Mouse (Mus musculus) layer of hippocampus, postnatal 36 days (tissue): ENCODE measurements around the gene Skiv2l. TPM values are rescaled to one million over a fixed set of nuclear protein-coding genes. Genes with fewer than 3 reads are reported as not detected.
A peak's percentile ranks its signal among the peaks of the same experiment; 100 is the strongest.
"Not testable (repeated sequence)": the region's sequence is repeated elsewhere in the genome, so short reads cannot be mapped to it uniquely, and the experiment has no call there.

Experiments used
- DNase-seq, 2 experiments: peaks; one replicate each; pipeline ENCODE4 v3.0.0; 2022
- total RNA-seq, 2 experiments: library from RNA; stranded (reverse); gene quantifications; 2 replicates each; pipeline ENCODE4 v1.2.3; 2021

Gene Skiv2l
- total RNA-seq, 2 experiments from 2014 or later, result 69.5 to 72.4 TPM

DNA sequence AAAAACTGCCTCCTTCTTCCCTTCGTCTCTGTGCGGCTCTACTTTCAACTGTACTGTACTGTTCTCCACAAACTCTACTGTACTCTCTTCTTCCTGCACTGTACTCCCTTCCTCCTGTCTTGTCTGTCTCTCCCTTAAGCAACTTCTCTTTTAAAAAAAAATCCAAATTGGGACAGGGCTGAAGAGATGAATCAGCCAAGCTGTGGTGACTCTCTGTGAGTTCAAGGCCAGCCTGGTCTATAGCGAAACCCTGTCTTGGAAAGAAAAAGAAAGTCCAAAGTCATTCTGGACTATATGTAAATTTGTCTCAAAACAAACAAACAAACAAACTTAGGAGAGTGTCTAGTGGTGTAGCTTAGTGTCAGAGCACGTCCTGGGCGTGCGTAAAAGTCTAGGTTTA lies 24.3 kb upstream of the Skiv2l start:
- no peak for DNase-seq

DNA sequence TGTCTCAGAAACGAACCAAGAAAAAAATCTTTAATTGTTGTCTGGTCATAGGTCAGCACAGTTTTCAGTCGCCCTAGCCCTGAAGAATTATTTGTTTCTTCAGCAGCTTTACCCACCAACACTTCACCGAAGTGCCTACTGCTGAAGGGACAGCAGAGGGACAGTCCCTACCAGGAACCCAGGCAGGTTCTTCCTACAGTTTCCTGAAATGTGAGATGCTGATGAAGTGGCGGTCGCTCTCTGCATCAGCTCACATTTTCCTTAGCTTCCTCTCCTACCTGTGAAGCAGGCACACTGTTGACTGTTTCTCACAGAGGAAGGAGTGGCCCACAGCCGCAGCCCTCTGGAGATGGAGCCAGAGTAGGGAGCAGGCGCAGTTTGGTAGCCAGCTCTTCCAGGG lies 16.0 kb upstream of the Skiv2l start:
- DNase-seq, result no peak

GRCm38 (mm10) chr17:34862416-34863081 lies 12.5 kb upstream of the Skiv2l start, which contains the start of gene Cfb:
Gene Cfb (minus strand): TSS chr17:34862518.
- DNase-seq, result no peak

DNA sequence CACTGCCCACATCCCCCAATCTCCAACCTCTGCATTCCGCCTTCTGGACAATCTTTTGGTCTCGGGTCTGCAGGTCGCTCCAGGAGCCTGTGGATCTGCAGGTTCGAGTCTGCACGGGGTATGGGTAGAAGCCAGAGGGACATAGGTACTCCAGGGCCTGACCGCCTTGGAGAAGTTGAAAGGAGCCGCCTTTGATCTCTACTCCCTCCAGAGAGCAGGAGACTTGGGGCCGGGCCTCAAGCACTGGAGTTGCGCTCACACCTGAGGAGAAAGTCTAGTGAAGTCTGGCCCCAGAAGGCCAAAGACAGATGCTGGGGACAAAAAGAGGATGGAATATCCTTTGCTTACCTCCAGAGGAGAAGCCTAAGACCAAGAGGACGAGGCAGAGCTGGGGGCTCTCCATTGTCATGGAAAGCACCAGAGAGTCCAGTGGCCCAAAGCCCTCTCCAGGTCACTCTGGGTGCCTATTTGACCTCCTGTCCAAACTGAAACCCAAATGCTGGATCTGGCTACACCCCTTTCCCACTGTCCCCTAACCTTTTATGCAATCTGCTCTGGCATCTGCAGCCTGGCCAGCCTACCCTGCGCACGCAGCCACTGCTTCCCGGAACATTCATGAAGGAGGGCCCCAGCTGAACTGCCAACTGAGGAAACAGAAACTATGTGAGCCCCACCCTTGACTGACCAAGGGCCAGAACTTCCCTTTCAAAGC lies 11.8 kb upstream of the Skiv2l start:
- DNase-seq, result no peak

GRCm38 (mm10) chr17:34860514-34860913 lies 10.5 kb upstream of the Skiv2l start:
- no peak for DNase-seq

- no peak for DNase-seq
These were observed 8.7 kb upstream of the Skiv2l start for GRCm38 (mm10) chr17:34858670-34859069.

GRCm38 (mm10) chr17:34855825-34856224 lies 5.8 kb upstream of the Skiv2l start:
- DNase-seq, result peak in 1 of 2 experiments; percentile 18

DNA sequence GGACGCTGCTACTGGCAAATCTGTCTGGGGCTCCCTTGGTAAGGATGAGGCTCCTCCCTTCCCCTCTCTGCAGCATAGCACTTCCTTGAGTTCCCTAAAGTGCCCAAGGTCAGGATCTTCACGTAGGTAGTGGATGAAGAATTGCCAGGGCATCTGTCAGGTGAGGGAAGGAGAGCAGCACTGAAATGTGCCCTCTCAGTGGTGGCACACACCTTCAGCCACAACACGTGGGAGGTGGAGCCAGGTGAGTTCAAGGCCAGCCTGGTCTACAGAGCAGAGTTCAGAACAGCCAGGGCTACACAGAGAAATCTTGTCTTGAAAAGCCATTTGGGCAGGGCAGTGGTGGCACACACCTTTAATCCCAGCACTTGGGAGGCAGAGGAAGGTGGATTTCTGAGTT lies 4.8 kb upstream of the Skiv2l start:
- no peak for DNase-seq

DNA sequence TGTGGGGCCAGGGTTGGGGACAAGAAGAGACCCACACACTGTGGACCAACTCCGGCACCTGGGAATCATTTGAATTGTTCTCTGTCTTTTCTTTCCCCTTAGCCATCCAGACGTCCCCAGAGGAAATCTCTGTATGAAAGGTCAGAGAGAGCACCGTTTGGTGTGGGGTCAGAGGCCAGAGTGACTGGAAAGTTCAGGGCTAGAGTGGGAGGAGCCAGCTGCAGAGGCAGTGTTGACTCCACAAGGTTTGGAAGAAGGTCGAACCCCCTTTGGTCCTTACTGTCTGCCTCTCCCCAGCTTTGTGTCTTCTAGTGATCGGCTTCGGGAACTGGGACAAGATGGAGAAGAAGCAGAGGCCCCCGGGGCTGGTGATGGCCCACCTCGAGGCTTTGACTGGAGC lies 3.5 kb upstream of the Skiv2l start:
- no peak for DNase-seq

GRCm38 (mm10) chr17:34850517-34851125 lies 611 bp upstream of the Skiv2l start:
- DNase-seq, result no peak

DNA sequence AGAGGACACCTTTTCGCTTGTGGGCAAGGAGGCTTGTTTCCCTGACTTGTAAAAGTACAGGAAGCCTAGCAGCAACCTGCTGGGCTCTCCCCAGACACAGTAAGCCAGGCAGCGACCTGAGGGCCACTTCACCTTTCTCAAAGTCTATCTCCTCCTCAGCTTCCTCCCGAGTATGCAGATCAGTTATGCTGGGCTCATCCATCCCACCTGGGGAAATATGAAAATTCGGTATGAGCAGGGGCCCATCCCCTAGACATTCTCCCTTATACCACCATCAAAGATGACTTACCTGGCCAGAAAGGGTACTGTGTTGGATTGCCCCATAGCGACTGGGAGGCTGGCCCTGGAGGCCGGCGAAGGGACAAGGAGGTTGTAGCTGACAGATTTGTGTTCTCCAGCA lies 2.4 kb downstream of the Skiv2l start:
- DNase-seq, result no peak

DNA sequence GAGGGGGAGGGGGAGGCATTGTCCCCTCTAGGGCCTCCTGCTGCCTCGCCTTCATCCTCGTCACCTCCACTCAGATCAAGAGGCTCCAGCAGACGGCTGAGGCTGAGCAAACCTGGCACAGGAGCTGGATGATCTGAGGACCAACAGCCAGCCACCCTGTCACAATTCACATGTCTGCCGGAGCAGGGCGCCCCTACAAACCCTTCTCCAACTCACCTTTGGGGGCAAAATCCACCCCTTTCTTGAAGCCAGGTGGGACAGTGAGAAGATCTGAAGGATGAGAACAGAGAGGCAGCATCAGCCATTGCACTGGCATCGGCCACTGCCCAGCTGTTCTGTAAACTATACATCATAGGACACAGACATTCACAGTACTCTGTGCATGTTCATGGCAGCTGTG lies 2.8 kb downstream of the Skiv2l start:
- DNase-seq, result no peak

GRCm38 (mm10) chr17:34844884-34845283 lies 5.1 kb downstream of the Skiv2l start:
- DNase-seq, result no peak

DNA sequence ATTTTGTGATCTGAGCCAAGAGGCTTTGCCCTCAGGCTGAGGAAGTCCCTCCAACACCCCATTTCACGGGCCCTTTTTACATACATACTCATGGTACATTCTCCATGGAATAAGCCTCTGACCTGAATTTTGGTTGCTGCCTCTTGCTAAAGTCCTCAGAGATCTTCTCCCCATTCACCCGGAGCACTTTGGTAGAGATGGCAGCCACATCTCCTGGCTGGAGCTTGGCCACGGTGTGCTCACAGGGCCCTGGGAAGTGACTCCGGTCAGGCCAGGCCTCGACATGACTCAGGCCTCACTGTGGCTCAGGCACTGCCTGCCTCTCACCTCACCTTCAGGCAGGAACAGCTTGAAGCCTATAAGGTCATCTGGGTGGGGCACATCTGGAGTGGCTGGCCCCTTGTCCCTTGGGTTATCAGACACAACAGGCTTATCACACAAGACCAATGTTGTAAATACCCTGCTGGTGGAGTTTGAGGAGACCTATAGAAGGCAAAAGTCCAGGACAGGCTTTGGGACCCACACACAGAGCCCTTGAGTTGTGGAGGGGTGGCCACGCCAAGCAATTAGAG lies 9.2 kb downstream of the Skiv2l start:
- DNase-seq, result no peak

- no peak for DNase-seq
These were observed 11.2 kb downstream of the Skiv2l start for GRCm38 (mm10) chr17:34838785-34839184.

DNA sequence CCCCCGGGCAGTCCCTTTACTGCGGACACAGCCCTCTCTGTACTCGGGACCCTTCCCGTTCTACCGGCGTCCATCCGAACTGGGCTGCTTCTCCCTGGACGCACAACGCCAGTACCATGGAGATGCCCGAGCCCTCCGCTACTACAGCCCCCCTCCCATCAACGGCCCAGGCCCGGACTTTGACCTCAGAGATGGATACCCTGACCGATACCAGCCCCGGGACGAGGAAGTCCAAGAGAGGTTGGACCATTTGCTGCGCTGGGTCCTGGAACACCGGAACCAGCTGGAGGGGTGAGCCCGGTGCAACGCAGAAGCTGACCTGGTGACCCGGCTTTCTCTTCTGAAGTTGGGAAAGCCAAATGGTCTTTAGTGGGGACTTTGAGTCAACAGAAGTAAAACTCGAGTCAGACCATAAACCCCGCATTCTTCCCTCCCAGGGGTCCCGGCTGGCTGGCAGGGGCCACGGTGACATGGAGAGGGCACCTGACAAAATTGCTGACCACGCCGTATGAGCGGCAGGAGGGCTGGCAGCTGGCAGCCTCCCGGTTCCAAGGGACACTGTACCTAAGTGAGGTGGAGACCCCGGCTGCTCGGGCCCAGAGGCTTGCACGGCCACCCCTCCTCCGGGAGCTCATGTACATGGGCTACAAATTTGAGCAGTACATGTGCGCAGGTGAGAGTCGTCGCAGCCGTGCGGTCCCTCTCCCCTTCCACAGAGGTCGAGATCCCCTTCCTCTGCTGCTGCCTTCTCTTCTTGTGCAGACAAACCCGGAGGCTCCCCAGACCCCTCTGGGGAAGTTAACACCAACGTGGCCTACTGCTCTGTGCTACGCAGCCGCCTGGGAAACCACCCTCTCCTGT lies 12.3 kb downstream of the Skiv2l start:
- no peak for DNase-seq

GRCm38 (mm10) chr17:34836856-34837221 lies 13.2 kb downstream of the Skiv2l start, which contains the start of the genes Stk19 and Dxo:
Gene Stk19 (minus strand): TSS chr17:34836945.
Gene Dxo (plus strand): TSS chr17:34837019.
- peak; percentile 97 to 98 for DNase-seq

DNA sequence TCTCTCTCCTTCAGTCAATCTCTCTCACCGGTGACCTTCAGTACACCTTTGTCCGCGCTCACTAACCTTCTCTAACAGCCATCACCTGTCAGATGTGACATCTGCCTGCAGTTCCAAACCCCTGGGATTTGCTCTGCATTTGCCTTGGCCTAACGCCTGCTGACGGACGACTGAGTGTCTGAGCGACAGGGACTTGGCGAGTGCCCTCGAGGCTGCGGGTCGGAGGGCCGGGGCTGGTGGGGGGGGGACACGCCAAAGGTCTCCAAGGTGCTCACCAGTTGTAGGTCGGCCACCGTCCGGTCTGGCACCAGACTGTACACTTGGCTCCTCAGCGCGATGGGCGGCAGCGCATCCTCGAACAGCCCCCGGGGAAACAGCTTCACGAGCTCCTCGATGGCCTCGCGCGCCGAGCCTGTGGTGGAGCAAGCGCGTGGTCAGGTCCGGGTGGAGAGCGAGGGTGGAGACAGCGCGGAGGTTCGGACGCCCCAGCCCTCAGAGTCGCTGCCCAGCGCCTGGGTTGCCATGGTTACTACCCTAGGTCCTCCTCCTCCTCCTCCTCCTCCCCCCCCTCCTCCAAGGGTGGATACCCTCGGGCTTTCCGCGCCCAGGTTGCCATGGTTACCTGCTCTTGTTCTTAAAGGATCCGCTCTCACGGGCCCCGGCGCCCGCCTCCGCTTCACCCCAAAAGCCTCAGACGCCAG lies 13.7 kb downstream of the Skiv2l start:
- no peak for DNase-seq

DNA sequence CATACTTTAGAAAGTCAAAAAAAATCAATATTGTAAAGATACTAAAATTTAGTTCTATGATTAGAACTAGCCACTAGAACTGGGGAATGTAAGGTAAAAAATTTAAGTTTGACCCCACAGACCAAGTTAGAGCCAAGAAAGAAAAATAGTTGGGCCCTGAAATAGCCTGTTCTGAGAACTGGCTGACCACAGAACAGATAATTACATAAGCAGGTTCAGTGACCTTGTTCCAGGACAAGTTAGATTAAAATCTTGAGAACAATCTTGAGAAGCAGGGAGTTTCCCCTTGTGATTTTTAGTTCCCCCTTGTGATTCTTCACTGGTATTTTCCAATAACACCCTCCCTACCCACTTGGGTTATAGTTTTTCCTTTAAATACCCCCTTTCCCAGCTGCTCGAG lies 19.2 kb downstream of the Skiv2l start:
- DNase-seq, result not testable (repeated sequence)

- DNase-seq, result no peak
These were observed 35.1 kb downstream of the Skiv2l start for GRCm38 (mm10) chr17:34814818-34815370.

- DNase-seq, result not testable (repeated sequence)
These were observed 36.3 kb downstream of the Skiv2l start for GRCm38 (mm10) chr17:34813747-34814146.
